Mouse (Mus musculus): ENCODE data around the gene Slc45a2. TPM values are rescaled to one million over a fixed set of nuclear protein-coding genes. Genes with fewer than 3 reads are reported as not detected.
"Not testable (repeated sequence)": the region's sequence is repeated elsewhere in the genome, so short reads cannot be mapped to it uniquely, and the experiment has no call there.

Slc45a2 gene
- polyA plus RNA-seq, 1 experiment from 2014 or later, result not detected

DNA sequence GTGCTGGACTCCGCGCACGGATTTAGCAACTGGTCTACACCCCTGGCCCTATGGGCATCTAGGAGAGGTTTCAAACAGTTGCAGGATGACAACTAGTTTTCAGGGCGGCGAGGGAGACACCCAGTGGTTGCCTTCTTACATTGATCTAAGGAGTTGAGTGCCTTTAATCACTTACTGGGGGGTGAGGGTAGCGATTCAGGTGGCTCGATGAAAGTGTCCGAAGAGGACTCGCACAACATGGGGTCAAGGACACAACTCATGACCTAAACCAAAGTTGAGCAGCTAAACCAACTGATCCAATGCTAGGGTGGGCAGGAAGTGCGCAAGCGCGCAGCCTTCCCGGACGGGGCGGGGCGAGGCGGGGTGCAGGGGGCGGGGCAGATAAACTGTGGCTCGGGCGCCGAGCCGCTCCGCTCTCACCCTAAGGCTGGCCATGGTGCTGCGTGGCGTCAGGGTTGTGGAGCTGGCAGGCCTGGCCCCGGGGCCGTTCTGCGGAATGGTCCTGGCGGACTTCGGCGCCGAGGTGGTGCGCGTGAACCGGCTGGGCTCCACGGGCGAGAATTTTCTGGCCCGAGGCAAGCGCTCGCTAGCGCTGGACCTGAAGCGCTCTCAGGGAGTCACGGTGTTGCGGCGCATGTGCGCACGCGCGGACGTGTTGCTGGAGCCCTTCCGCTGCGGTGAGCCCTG, 19.0 kb upstream of the Slc45a2 start, which contains the start of gene Amacr:
Amacr (plus strand) TSS at position 380 of the 687 bp plus-strand sequence.
- under 1% methylated on average over 52 of the region's 52 CpGs for WGBS
- Histone ChIP-seq H3K27me3 (ENCODE audit: insufficient read depth, low read length) (no peaks in the 10 kb centered on the region), H3K9me3 (ENCODE audit: low read depth, low read length) (no peaks in the 10 kb centered on the region), H3K4me3 (ENCODE audit: low read depth, low read length) (peak within 1 kb of the TSS; percentile 69), H3K4me2 (peak within 1 kb of the TSS; percentile 81), H3K9ac (peak within 1 kb of the TSS; percentile 70), H3K36me3 (ENCODE audit: insufficient read depth) (no peaks in the 10 kb centered on the region), H3K27ac (ENCODE audit: low read depth) (peak within 1 kb of the TSS; percentile 83), H3K4me1 (ENCODE audit: insufficient read depth) (no peaks in the 10 kb centered on the region)
- ATAC-seq (ENCODE audit: insufficient read depth), result peak; percentile 100
- DNase-seq, result peak; percentile 95
- TF ChIP-seq CTCF (IDR thresholded peaks at IDR 0.05; ENCODE audit: low read depth), result peak; percentile 53

DNA sequence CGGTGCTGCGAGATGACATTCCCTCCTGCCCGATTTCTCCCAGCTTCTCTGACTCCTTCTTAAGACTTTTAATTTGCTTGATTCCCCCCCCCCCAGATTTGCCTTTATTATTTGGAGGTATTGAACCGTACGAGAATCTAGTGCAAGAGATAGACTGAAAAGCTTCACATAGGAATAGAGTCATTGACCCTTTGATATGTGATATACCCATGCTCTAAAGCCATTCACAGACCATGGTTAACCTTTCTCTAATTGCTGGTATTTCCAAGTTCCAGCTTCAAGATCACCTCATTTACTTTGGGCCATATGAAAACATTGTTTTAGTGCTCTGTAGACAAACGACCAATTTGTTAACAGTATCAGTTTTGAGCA, 18.5 kb upstream of the Slc45a2 start:
- peak overlapping the region; percentile 81 for H3K4me2 ChIP-seq
- ATAC-seq (ENCODE audit: insufficient read depth) (peak; percentile 22; the same call in 1 of the 2 replicates), DNase-seq (peak; percentile 9)
- peak overlapping the region; percentile 83; the same call in 1 of the 2 replicates for H3K27ac ChIP-seq (ENCODE audit: low read depth)
- peak overlapping the region; percentile 70 for H3K9ac ChIP-seq
- H3K9me3 ChIP-seq (ENCODE audit: low read depth, low read length), result no peaks in the 10 kb centered on the region
- peak overlapping the region; percentile 69 for H3K4me3 ChIP-seq (ENCODE audit: low read depth, low read length)
- H3K27me3 ChIP-seq (ENCODE audit: insufficient read depth, low read length), result no peaks in the 10 kb centered on the region
- no peaks in the 10 kb centered on the region for H3K4me1 ChIP-seq (ENCODE audit: insufficient read depth)
- TF ChIP-seq CTCF (IDR thresholded peaks at IDR 0.05; ENCODE audit: low read depth), result no peak
- no peaks in the 10 kb centered on the region for H3K36me3 ChIP-seq (ENCODE audit: insufficient read depth)
- 4% methylated on average over 6 of the region's 6 CpGs for WGBS

DNA sequence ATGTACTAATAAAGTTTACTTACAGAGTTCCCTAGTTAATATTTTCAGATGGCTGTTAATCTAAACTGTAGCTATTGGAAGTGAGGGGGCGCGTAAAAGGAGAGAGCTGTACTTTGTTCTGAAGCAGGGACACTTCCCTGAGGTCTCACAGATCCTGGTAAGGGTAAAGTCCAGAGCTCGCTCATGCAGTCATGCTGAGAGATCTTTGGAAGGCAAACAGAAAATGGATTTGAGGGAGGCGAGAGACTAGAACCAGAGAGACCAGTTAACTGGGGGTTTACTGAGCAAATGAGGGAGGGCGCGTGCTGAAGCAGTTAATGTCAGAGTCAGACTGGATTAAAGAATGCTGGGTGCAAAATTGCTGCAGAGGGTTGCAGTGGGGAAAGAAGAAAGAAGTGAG, 14.8 kb upstream of the Slc45a2 start:
- WGBS, result 72% methylated on average over 6 of the region's 6 CpGs
- Histone ChIP-seq H3K36me3 (ENCODE audit: insufficient read depth) (peaks cover 12% of the 10 kb centered on the region; the same call in 1 of the 2 replicates), H3K4me2 (no peak overlapping the region), H3K27ac (ENCODE audit: low read depth) (no peak overlapping the region), H3K4me3 (ENCODE audit: low read depth, low read length) (no peak overlapping the region), H3K9me3 (ENCODE audit: low read depth, low read length) (no peaks in the 10 kb centered on the region), H3K27me3 (ENCODE audit: insufficient read depth, low read length) (no peaks in the 10 kb centered on the region), H3K4me1 (ENCODE audit: insufficient read depth) (no peaks in the 10 kb centered on the region), H3K9ac (no peak overlapping the region)
- ATAC-seq (ENCODE audit: insufficient read depth), result no peak
- no peak for TF ChIP-seq CTCF (IDR thresholded peaks at IDR 0.05; ENCODE audit: low read depth)
- no peak for DNase-seq

DNA sequence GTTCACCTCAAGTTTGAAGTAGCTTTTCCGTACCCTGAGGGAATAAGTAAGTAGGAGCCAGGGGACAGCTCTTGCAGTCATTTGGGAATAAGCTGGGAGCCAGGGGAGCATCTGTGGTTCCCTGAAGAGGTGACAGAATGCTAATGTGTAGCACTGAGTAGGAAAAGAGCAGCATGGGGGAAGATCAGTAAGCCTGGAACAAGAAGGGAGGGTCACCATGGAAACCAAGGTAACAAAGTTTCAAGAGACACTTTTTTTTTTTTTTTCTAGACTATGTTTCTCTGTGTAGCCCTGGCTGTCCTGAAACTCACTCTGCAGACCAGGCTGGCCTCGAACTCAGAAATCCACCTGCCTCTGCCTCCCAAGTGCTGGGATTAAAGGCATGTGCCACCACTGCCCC, 14.0 kb upstream of the Slc45a2 start:
- H3K4me3 ChIP-seq (ENCODE audit: low read depth, low read length); H3K27ac ChIP-seq (ENCODE audit: low read depth); H3K9ac ChIP-seq; H3K9me3 ChIP-seq (ENCODE audit: low read depth, low read length); DNase-seq; H3K4me2 ChIP-seq; H3K27me3 ChIP-seq (ENCODE audit: insufficient read depth, low read length); ATAC-seq (ENCODE audit: insufficient read depth); H3K4me1 ChIP-seq (ENCODE audit: insufficient read depth): not testable (repeated sequence)
- 79% methylated on average over 2 of the region's 2 CpGs for WGBS
- H3K36me3 ChIP-seq (ENCODE audit: insufficient read depth), result peaks cover 12% of the 10 kb centered on the region; the same call in 1 of the 2 replicates

DNA sequence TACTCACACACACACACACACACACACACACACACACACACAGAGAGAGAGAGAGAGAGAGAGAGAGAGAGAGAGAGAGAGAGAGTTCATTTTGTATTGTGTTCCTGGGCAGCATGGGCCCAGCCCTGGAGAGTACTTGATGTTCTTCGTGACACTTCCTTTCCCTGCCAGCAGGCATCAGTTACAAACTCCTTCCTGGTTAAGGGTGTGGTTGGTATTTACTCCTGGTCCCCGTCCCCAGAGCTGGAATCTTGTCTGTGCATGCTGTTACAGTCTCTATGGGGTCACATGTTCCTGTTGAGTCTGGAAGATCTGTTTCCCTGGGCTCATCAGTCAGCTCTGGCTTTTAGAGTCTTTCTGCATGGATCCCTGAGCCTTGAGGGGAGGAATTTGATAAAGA, 10.1 kb upstream of the Slc45a2 start:
- H3K27ac ChIP-seq (ENCODE audit: low read depth), result no peak overlapping the region
- DNase-seq (no peak), ATAC-seq (ENCODE audit: insufficient read depth) (no peak)
- 45% methylated on average over 2 of the region's 2 CpGs for WGBS
- no peak overlapping the region for H3K4me2 ChIP-seq
- H3K9me3 ChIP-seq (ENCODE audit: low read depth, low read length), result no peaks in the 10 kb centered on the region
- peaks cover 17% of the 10 kb centered on the region; the same call in 1 of the 2 replicates for H3K36me3 ChIP-seq (ENCODE audit: insufficient read depth)
- no peak for TF ChIP-seq CTCF (IDR thresholded peaks at IDR 0.05; ENCODE audit: low read depth)
- H3K27me3 ChIP-seq (ENCODE audit: insufficient read depth, low read length), result no peaks in the 10 kb centered on the region
- no peak overlapping the region for H3K9ac ChIP-seq
- no peak overlapping the region for H3K4me3 ChIP-seq (ENCODE audit: low read depth, low read length)
- no peaks in the 10 kb centered on the region for H3K4me1 ChIP-seq (ENCODE audit: insufficient read depth)

DNA sequence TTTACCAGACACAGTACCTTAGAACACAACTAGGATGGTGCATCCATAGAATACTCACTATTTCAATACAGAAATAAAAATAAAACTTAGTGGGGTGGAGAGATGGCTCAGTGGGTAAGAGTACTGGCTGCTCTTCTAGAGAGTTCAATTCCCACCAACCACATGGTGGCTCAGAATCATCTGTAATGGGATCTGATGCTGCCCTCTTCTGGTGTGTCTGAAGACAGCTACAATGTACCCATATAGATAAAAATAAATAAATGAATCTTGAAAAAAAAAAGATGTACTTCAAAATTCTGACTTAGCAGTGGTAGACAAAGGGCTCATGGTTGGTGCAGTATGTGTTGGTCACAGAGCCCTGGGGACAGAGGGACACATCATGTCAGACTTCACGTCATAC, 9.0 kb upstream of the Slc45a2 start:
- Histone ChIP-seq H3K9ac (no peak overlapping the region), H3K4me3 (ENCODE audit: low read depth, low read length) (no peak overlapping the region), H3K4me1 (ENCODE audit: insufficient read depth) (no peaks in the 10 kb centered on the region), H3K27me3 (ENCODE audit: insufficient read depth, low read length) (no peaks in the 10 kb centered on the region), H3K27ac (ENCODE audit: low read depth) (no peak overlapping the region), H3K4me2 (no peak overlapping the region), H3K36me3 (ENCODE audit: insufficient read depth) (peaks cover 17% of the 10 kb centered on the region; the same call in 1 of the 2 replicates), H3K9me3 (ENCODE audit: low read depth, low read length) (no peaks in the 10 kb centered on the region)
- TF ChIP-seq CTCF (IDR thresholded peaks at IDR 0.05; ENCODE audit: low read depth), result 0 out of 2 replicates have a peak, but pooled peaks have one; percentile 6
- no peak for DNase-seq
- WGBS, result 77% methylated on average over 1 of the region's 1 CpGs
- no peak for ATAC-seq (ENCODE audit: insufficient read depth)

DNA sequence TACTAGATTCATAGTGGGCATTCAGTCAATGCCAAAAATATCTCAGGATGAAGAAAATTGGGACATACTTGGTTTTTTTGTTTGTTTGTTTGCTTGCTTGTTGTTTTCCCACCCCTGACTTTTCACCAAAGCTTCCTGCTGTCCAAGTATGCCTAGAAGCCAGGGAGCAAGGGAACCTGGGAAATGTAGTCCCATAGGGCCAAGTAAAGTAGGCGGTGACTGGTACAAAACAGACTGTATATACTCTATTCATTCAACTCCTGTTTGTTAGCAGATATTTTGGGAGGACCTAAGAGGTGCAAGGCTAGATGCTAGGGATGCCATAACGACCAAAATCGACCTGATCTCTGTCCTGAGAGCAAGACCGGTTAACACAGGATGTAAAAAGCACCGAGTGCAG, 689 bp upstream of the Slc45a2 start:
- WGBS, result 38% methylated on average over 5 of the region's 5 CpGs
- H3K36me3 ChIP-seq (ENCODE audit: insufficient read depth), result 0 out of 2 replicates have a peak, but pooled peaks cover 5% of the 10 kb centered on the region
- no peaks in the 10 kb centered on the region for H3K4me1 ChIP-seq (ENCODE audit: insufficient read depth)
- H3K9ac ChIP-seq, result no peak overlapping the region
- H3K27me3 ChIP-seq (ENCODE audit: insufficient read depth, low read length), result no peaks in the 10 kb centered on the region
- TF ChIP-seq CTCF (IDR thresholded peaks at IDR 0.05; ENCODE audit: low read depth), result no peak
- no peaks in the 10 kb centered on the region for H3K9me3 ChIP-seq (ENCODE audit: low read depth, low read length)
- no peak overlapping the region for H3K4me3 ChIP-seq (ENCODE audit: low read depth, low read length)
- peak overlapping the region; percentile 23; the same call in 1 of the 2 replicates for H3K4me2 ChIP-seq
- no peak overlapping the region for H3K27ac ChIP-seq (ENCODE audit: low read depth)
- no peak for ATAC-seq (ENCODE audit: insufficient read depth)
- DNase-seq, result peak; percentile 37
